Mouse (Mus musculus): ENCODE measurements at regions not wholly inside any gene's neighbourhood (a gene's known extent, or its start where the extent isn't known, plus 50 kb on each side); places are given as distances from the start of the nearest gene placed in this dataset.

DNA sequence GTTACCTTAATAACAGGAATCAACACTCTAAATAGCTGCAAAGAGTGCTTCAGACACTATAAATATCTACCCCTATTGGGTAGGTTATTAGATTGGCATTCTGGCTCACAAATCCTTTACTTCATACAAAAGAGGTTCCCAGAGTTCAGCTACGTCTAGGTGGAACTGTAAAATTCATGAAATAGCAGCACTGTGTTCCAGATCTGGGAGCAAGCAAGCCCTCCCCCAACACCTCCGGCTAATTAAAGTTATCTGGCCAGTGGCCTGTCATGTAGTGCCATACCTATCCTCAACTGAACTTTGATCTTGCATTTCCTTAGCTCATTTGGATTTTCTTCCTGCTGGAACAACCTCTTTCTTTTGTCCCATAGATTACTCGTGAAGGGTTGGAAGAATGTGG is 75.4 kb upstream of the Ppp2r3a start:
- TF ChIP-seq CTCF (IDR thresholded peaks at IDR 0.05; ENCODE audit: borderline replicate concordance, insufficient read depth, low read depth, low read length), result no peak
- no peak for TF ChIP-seq POLR2A (IDR thresholded peaks at IDR 0.05; ENCODE audit: borderline replicate concordance, insufficient read depth, low read length)

All from cerebellum, adult 2 months (tissue).